ENCODE assay signal across 17 mouse cellular contexts in the genomic region with DNA sequence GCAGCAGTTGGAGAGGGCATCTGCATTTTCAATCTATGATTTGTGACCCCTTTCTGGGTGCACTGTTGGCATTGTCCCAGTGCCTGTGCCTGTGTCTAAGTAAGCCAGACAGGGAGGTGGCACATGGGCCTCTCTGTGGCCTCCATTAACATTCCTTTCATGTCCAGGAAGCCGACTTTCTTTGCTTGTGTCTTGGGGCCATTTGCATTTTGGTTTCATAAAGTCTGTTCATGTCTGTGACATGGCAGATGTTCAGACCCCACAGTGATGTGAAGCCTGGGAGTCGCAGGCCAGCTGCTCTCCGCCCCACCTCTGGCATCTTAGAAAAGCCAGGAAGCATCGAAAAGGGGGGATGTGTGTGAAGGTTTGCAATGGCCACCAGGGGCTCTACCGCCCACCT.
DNase-seq lines count a peak whose midpoint lies in the region; ATAC-seq and TF ChIP-seq lines count a peak whose summit lies in the region.
"Had no signal": no experiment of that assay in that cellular context is flagged by ENCODE, and none has a peak within 500 bp of the region (broad histone marks: within the 10 kb centered on the region; RNA-seq: fewer than 3 reads in every experiment).

No protein-coding gene starts in this region.

- no peak for DNase-seq in embryonic facial prominence, embryonic 10.5 days (ENCODE audit: low spot score)
- peak; percentile 50 for DNase-seq in midbrain, embryonic 14.5 days
- DNase-seq in kidney, adult 9 months, result no peak
- no peak for DNase-seq in frontal cortex, postnatal 25 days (ENCODE audit: low spot score in 2 of 2)
- DNase-seq in lung, adult 2 months, result no peak
- DNase-seq: adrenal gland, postnatal 25 days; heart, postnatal 14 days; lung, postnatal 14 days; spleen, adult 18-20 months; thymus, adult 18-20 months had no signal

- no peaks in the 10 kb centered on the region for H3K9me3 ChIP-seq in embryonic facial prominence, embryonic 13.5 days
- no peaks in the 10 kb centered on the region for H3K9me3 ChIP-seq in embryonic facial prominence, embryonic 10.5 days
- H3K9me3 ChIP-seq in forebrain, embryonic 13.5 days (replicated peaks), result no peaks in the 10 kb centered on the region
- no peaks in the 10 kb centered on the region for H3K9me3 ChIP-seq in hindbrain, embryonic 13.5 days
- H3K9me3 ChIP-seq in midbrain, embryonic 14.5 days (ENCODE audit: control insufficient read depth, low read length), result no peaks in the 10 kb centered on the region
- H3K9me3 ChIP-seq: intestine, embryonic 15.5 days; kidney, embryonic 15.5 days; megakaryocyte, embryonic 14.5 days had no signal

- H3K4me3 ChIP-seq in embryonic facial prominence, embryonic 13.5 days, result no peak overlapping the region
- no peak overlapping the region for H3K4me3 ChIP-seq in embryonic facial prominence, embryonic 10.5 days
- no peak overlapping the region for H3K4me3 ChIP-seq in forebrain, embryonic 13.5 days
- H3K4me3 ChIP-seq in hindbrain, embryonic 13.5 days, result no peak overlapping the region
- H3K4me3 ChIP-seq in midbrain, embryonic 14.5 days (replicated peaks; ENCODE audit: low read depth, low read length), result no peak overlapping the region
- H3K4me3 ChIP-seq in lung, adult 2 months (replicated peaks; ENCODE audit: extremely low read depth, low read depth, low read length), result no peak overlapping the region
- H3K4me3 ChIP-seq: intestine, embryonic 15.5 days; kidney, embryonic 15.5 days; megakaryocyte, embryonic 14.5 days had no signal

- no peak overlapping the region for H3K9ac ChIP-seq in embryonic facial prominence, embryonic 13.5 days
- H3K9ac ChIP-seq in forebrain, embryonic 13.5 days, result no peak overlapping the region
- no peak overlapping the region for H3K9ac ChIP-seq in hindbrain, embryonic 13.5 days
- H3K9ac ChIP-seq in midbrain, embryonic 14.5 days (replicated peaks; ENCODE audit: low read length), result no peak overlapping the region
- H3K9ac ChIP-seq: intestine, embryonic 15.5 days; kidney, embryonic 15.5 days had no signal

- peak overlapping the region; percentile 34; the same call in 1 of the 2 replicates for H3K27ac ChIP-seq in embryonic facial prominence, embryonic 13.5 days
- no peak overlapping the region; the same call in 1 of the 2 replicates for H3K27ac ChIP-seq in embryonic facial prominence, embryonic 10.5 days (replicated peaks)
- H3K27ac ChIP-seq in forebrain, embryonic 13.5 days, result peak overlapping the region; percentile 19; the same call in 1 of the 2 replicates
- H3K27ac ChIP-seq in hindbrain, embryonic 13.5 days, result peak overlapping the region; percentile 48; the same call in 1 of the 2 replicates
- H3K27ac ChIP-seq in midbrain, embryonic 14.5 days (replicated peaks; ENCODE audit: low read depth, low read length), result peak overlapping the region; percentile 58
- H3K27ac ChIP-seq: intestine, embryonic 15.5 days; kidney, embryonic 15.5 days had no signal

- 48% methylated on average over 5 of the region's 5 CpGs for WGBS in embryonic facial prominence, embryonic 13.5 days
- WGBS in embryonic facial prominence, embryonic 10.5 days, result 64% methylated on average over 5 of the region's 5 CpGs
- 57% methylated on average over 5 of the region's 5 CpGs for WGBS in forebrain, embryonic 13.5 days
- WGBS in hindbrain, embryonic 13.5 days, result 35% methylated on average over 5 of the region's 5 CpGs
- 21% methylated on average over 5 of the region's 5 CpGs for WGBS in midbrain, embryonic 14.5 days
- 68% methylated on average over 5 of the region's 5 CpGs for WGBS in lung, adult 2 months

- no peak for TF ChIP-seq POLR2A in lung, adult 2 months (IDR thresholded peaks at IDR 0.05; ENCODE audit: borderline replicate concordance, extremely low read depth, low read depth, low read length)

- peaks cover 40% of the 10 kb centered on the region for H3K27me3 ChIP-seq in embryonic facial prominence, embryonic 13.5 days
- H3K27me3 ChIP-seq in embryonic facial prominence, embryonic 10.5 days (replicated peaks; ENCODE audit: low read depth, poor library complexity, severe bottlenecking), result peaks cover 72% of the 10 kb centered on the region
- peaks cover 8% of the 10 kb centered on the region for H3K27me3 ChIP-seq in forebrain, embryonic 13.5 days
- H3K27me3 ChIP-seq in hindbrain, embryonic 13.5 days, result peaks cover 54% of the 10 kb centered on the region
- no peaks in the 10 kb centered on the region for H3K27me3 ChIP-seq in midbrain, embryonic 14.5 days (ENCODE audit: control insufficient read depth, insufficient read depth, low read length)

- H3K4me2 ChIP-seq in embryonic facial prominence, embryonic 13.5 days, result no peak overlapping the region
- no peak overlapping the region for H3K4me2 ChIP-seq in forebrain, embryonic 13.5 days
- no peak overlapping the region for H3K4me2 ChIP-seq in hindbrain, embryonic 13.5 days
- H3K4me2 ChIP-seq in midbrain, embryonic 14.5 days (ENCODE audit: low read length), result no peak overlapping the region
- H3K4me2 ChIP-seq: heart, embryonic 11.5 days; intestine, embryonic 15.5 days; kidney, embryonic 15.5 days had no signal

- no peaks in the 10 kb centered on the region for H3K36me3 ChIP-seq in embryonic facial prominence, embryonic 13.5 days
- H3K36me3 ChIP-seq in embryonic facial prominence, embryonic 10.5 days (replicated peaks), result no peaks in the 10 kb centered on the region
- no peaks in the 10 kb centered on the region for H3K36me3 ChIP-seq in forebrain, embryonic 13.5 days (ENCODE audit: poor library complexity, severe bottlenecking)
- H3K36me3 ChIP-seq in hindbrain, embryonic 13.5 days, result no peaks in the 10 kb centered on the region
- H3K36me3 ChIP-seq in midbrain, embryonic 14.5 days (ENCODE audit: control insufficient read depth, insufficient read depth, low read length), result no peaks in the 10 kb centered on the region
- H3K36me3 ChIP-seq: intestine, embryonic 15.5 days; kidney, embryonic 15.5 days had no signal

- ATAC-seq in embryonic facial prominence, embryonic 13.5 days (ENCODE audit: insufficient number of reproducible peaks, insufficient read depth, low FRiP score, low TSS enrichment, low read depth), result no peak
- ATAC-seq in forebrain, embryonic 13.5 days, result 0 out of 2 replicates have a peak, but pooled peaks have one; percentile 33
- ATAC-seq in hindbrain, embryonic 13.5 days (ENCODE audit: low FRiP score), result 0 out of 2 replicates have a peak, but pooled peaks have one; percentile 2
- ATAC-seq in midbrain, embryonic 14.5 days (ENCODE audit: low FRiP score, low TSS enrichment), result peak; percentile 43; the same call in 1 of the 2 replicates
- ATAC-seq: intestine, embryonic 15.5 days had no signal

- peaks cover 48% of the 10 kb centered on the region for H3K4me1 ChIP-seq in embryonic facial prominence, embryonic 13.5 days
- peaks cover 63% of the 10 kb centered on the region for H3K4me1 ChIP-seq in embryonic facial prominence, embryonic 10.5 days
- peaks cover 31% of the 10 kb centered on the region for H3K4me1 ChIP-seq in forebrain, embryonic 13.5 days
- H3K4me1 ChIP-seq in hindbrain, embryonic 13.5 days (replicated peaks), result peaks cover 44% of the 10 kb centered on the region
- peaks cover 37% of the 10 kb centered on the region for H3K4me1 ChIP-seq in midbrain, embryonic 14.5 days (ENCODE audit: control insufficient read depth, insufficient read depth, low read length)
- H3K4me1 ChIP-seq in lung, adult 2 months (ENCODE audit: control insufficient read depth, insufficient read depth, low read length), result no peaks in the 10 kb centered on the region
- H3K4me1 ChIP-seq: intestine, embryonic 15.5 days; megakaryocyte, embryonic 14.5 days had no signal

- TF ChIP-seq CTCF in lung, adult 2 months (IDR thresholded peaks at IDR 0.05; ENCODE audit: insufficient read depth, low read length), result no peak
